Mouse (Mus musculus) left cerebral cortex, postnatal 10 days (tissue): ENCODE data around the gene Fcho1. TPM values are rescaled to one million over a fixed set of nuclear protein-coding genes. Genes with fewer than 3 reads are reported as not detected.
"Not testable (repeated sequence)": the region's sequence is repeated elsewhere in the genome, so short reads cannot be mapped to it uniquely, and the experiment has no call there.

ENCODE experiments used
- DNase-seq, 2 experiments: peaks; one replicate each; pipeline ENCODE4 v3.0.0; 2021 to 2022; ENCODE audit warnings: low spot score in 2 of 2, mixed read lengths in 1 of 2; ENCODE audit errors: extremely low spot score in 1 of 2
- intact Hi-C: fragments of 180-260 bp; cut with DNase I; formaldehyde crosslinking; loops from one replicate; pipeline ENCODE4 v1.15.1; 2025
- total RNA-seq, 2 experiments: library from RNA; stranded (reverse); gene quantifications; 2 replicates each; pipeline ENCODE4 v1.2.3; 2021

Gene Fcho1
- total RNA-seq = 100 to 1,000 TPM; 139 to 143 TPM

DNA sequence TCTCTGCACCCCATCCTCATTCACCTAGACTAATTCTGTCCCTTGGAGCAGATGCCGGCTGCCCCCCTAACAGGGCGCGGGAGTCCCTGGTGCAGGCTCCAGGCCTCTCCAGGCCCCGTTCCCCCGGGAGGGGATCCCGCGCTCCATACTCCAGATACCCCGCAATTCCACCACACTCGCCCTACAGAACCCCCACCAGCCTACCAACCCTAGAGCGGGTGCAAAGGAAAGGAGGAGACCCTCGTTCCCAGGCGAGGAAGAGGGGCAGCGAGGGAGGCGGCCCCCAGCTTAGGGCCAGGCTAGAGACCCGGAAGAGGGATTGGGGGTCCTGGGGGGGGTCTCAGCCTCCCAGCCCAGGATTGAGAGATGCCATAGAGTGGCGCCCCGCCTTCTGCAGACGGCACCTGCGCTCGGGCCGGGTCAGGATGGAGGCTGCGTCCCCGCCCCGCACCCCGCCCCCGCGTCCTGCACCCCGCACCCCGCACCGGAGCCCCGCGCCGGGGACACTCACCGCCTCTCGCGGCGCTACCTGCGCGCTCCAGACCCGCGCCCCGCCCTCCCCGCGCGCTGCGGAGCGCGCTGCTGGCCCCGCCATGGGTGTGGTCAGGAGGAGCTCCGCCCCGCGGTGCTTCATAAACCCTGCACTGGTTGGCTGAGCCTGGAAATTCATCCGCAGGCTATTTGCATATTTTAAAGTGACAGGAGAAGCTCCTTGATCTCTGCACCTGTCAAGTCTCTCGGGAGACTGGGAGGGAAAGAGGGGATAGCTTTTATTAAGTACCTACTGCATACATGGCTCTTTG, at the start of gene Fcho1:
Fcho1 (minus strand) TSS at position 595 of the 803 bp plus-strand sequence.
- intact Hi-C loops = no loop called here
- DNase-seq = peak; percentile 79 to 90

DNA sequence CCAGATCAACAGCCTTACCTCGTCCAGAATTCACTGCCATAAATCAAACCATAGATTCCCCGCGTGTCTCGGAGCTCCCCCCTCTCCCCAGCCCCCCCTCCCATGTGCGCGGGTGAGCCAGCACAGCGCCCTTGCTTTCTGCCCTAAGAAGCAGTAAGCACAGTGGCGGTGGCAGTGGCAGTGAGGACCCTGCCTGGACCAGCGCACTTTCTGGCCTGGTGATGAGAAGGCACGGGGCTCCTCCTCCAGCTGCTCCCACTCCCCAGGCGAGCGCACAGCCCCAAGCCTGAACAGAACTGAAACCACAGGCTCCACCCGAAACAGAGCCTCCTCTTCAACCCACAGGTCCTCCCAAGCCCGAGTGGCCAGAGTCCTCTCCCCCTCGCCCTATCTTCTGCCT, 45.8 kb upstream of the Fcho1 start:
- intact Hi-C loops = no loop called here
- DNase-seq = no peak

- no peak for DNase-seq
- intact Hi-C loops = no loop called here
Observed at GRCm38 (mm10) chr8:71758816-71759215, 33.3 kb upstream of the Fcho1 start.

GRCm38 (mm10) chr8:71752881-71753552, 27.5 kb upstream of the Fcho1 start:
- DNase-seq, intact Hi-C loops: not testable (repeated sequence)

GRCm38 (mm10) chr8:71752263-71752662, 26.7 kb upstream of the Fcho1 start:
- intact Hi-C loops, DNase-seq: not testable (repeated sequence)

DNA sequence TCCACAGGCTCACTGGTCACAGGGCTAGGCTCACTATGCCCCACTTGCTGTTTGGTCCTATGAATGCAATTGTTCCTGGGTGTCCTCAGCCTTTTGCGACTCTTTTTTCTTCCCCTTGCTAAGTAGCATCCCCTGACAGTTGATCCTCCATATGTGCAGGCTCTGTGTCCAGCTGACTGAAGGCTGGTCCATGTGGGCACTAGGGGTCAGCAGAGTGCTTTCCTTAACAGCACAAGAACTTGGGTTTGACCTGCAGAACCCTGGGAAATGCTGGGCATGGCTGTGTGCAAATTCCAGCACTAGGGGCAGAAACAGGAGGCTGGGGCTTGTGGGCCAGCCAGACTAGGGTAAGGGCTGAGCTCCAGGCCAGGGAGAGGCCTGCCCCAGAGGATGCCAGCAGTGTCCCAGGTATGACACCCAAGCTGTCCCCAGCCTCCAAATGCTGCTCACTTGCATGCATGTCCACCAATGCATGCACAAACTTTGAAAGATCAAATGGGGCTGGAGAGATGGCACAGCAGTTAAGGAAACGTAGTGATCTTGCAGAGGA, 25.9 kb upstream of the Fcho1 start:
- peak in 1 of 2 experiments; percentile 52 for DNase-seq

GRCm38 (mm10) chr8:71749321-71750075, 24.0 kb upstream of the Fcho1 start:
- intact Hi-C loops, DNase-seq: not testable (repeated sequence)

More for the DNA sequence above, 25.9 kb upstream of the Fcho1 start:
- intact Hi-C loops = not testable (repeated sequence)

DNA sequence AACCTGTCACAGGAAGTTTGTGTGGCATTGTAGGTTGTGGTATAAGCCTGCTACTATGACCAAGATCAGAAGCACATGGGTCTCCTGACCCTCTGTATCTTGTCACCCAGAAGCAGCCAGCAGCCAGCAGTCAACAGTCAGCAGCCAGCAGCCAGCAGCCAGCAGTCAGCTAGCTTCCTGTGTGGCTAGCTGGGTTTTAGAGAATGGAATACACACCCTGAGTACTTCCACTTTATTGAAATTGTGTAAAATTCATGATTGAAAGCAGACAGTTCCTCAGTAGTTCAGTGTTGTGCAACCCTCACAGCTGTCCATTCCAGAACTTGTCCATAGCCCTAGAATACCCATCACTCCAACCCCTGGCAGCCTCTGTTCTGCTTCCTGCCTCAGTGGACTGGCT, 21.6 kb upstream of the Fcho1 start:
- intact Hi-C loops, DNase-seq: not testable (repeated sequence)

- intact Hi-C loops = no loop called here
- no peak for DNase-seq
Observed at GRCm38 (mm10) chr8:71745322-71745721, 19.8 kb upstream of the Fcho1 start.

GRCm38 (mm10) chr8:71742783-71743182, 17.3 kb upstream of the Fcho1 start:
- intact Hi-C loops = no loop called here
- no peak for DNase-seq

DNA sequence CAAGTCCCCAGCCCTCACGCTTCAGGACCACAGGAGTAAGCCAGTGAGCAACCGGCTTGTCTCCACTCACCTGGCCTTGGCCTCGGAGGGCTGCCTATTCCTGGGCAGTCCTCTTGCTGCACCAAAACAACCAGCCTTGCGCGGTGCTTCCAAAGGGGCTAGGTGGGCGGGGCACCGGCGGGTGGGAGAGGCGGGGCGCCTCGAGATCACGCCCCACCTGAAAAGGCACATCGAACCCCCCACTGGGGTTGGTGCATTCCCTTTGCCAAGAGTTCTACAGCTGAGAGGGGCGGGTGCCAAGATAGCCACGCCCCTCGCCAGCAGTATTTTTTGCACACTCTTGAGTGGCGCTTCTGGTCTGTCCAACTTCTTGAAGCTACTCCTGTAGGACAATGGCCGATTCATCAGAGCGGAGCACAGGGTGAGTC, 16.2 kb upstream of the Fcho1 start:
- intact Hi-C loops = no loop called here
- no peak for DNase-seq

DNA sequence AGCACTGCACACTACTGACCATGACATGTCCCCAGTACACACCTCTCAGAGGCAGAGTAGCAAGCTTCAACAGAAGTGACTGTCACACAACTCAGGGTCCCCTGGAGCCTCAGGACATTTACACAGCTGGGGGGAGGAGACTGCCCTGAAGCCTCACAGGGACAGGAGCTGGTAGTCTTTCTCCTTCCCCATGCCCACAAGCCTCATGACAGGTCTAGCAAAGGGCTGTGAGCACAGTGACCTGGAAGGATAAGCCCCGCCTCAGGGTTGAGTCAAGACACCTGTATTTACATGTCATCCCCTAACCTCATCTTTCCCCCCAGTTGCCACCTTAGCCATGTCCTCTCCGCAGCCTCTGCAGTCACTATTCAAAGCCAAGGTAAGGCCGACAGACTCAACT, 15.7 kb upstream of the Fcho1 start:
- intact Hi-C loops = no loop called here
- DNase-seq = no peak

- intact Hi-C loops = loop anchor here (5.0 kb wide), 1 partner anchor 456 kb away; no protein-coding TSS in a partner anchor
- DNase-seq = not testable (repeated sequence)
Observed at GRCm38 (mm10) chr8:71738316-71738715, 12.8 kb upstream of the Fcho1 start.

DNA sequence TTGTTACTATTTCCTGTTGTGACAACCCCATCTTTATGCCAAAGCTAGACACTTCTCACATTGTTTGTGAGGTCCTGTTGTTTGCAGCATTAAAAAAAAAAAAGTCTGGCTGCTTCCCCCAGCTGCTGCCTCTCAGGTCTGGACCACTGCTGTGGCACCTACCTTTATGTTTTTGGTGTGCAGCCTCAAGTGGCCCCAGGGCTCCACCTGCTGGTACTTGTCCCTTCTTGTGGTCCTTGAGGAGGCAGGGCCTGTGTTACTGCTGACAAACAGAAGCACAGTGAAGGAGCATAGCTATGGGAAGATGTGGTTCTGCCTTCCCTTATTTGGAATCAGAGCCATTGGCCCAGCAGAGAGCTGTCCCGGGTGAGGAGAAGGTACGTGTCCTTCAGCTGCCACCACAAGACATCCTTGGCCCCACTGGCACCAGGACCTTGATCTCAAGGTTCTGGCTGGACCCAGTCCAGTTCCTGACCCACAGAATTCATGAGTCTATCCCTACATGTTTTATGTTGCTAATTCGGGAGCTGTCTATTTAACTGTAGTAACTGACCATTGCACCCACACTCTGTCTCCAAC, 6.2 kb upstream of the Fcho1 start:
- intact Hi-C loops = no loop called here
- no peak for DNase-seq

GRCm38 (mm10) chr8:71728826-71729620, 3.5 kb upstream of the Fcho1 start:
- intact Hi-C loops = no loop called here
- no peak for DNase-seq

DNA sequence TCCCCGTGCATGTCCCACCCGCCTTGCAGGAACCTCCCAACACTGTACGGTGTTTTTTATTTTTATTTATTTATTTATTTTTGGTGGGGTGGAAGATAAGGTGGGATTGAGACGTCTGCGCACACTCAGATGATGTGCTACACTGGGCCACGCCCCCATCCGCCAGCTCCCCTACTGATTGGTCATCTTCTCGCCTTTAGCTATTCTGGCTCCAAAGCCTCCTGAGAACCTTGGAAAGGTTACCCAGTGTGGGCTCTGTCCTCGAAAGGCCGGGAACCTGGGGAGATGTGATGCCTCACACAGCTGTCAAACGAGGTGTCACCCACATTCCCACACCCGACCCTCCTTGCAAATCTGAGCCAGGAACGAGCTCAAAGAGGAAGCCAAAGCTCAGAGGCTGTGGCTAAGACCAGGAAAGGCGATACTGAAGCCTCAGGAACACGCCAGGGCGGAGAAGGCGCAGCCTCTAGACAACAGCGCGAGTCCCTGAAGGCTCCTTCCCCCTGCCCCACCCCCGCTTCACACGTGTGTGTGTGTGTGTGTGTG, 2.8 kb upstream of the Fcho1 start:
- intact Hi-C loops = no loop called here
- DNase-seq = peak in 1 of 2 experiments; percentile 76

GRCm38 (mm10) chr8:71724389-71724788, 1.1 kb downstream of the Fcho1 start:
- intact Hi-C loops = no loop called here
- DNase-seq = no peak
